Mouse (Mus musculus): Measurements from ENCODE around the gene Epha2. TPM values are rescaled to one million over a fixed set of nuclear protein-coding genes. Genes with fewer than 3 reads are reported as not detected.

Epha2 gene
- polyA plus RNA-seq, 1 experiment = 14.2 TPM

DNA sequence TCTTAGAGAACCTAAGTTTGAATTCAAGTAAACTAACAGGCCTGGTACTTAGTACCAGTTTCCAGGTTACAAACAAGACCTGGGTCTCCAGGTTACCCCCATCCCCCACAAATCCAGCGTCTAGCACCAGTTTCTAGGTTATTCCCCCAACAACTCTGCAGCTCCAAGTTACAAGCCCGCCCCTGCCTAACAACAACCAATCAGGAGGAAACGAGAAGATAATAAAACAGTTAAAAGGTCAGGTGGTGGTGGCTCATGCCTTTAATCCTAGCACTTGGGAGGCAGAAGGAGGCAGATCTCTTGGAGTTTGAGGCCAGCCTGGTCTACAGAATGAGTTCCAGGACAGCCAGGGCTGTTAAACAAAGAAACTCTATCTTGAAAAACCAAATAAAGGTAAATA, 33.8 kb upstream of the Epha2 start:
- whole genome bisulfite sequencing = 73% methylated on average over 3 of the region's 3 CpGs
- H3K4me1 ChIP-seq (ENCODE audit: control insufficient read depth, insufficient read depth, low read length) = peaks cover 3% of the 10 kb centered on the region
- no peak overlapping the region for H3K4me3 ChIP-seq (replicated peaks; ENCODE audit: control insufficient read depth, low read depth, low read length)
- TF ChIP-seq CTCF (IDR thresholded peaks at IDR 0.05; ENCODE audit: control insufficient read depth, insufficient read depth, low read length) = no peak
- TF ChIP-seq POLR2A (IDR thresholded peaks at IDR 0.05; ENCODE audit: borderline replicate concordance, control insufficient read depth, low read depth, low read length) = no peak
- H3K27ac ChIP-seq (ENCODE audit: control insufficient read depth, insufficient read depth, low read depth, low read length, poor library complexity) = no peak overlapping the region

DNA sequence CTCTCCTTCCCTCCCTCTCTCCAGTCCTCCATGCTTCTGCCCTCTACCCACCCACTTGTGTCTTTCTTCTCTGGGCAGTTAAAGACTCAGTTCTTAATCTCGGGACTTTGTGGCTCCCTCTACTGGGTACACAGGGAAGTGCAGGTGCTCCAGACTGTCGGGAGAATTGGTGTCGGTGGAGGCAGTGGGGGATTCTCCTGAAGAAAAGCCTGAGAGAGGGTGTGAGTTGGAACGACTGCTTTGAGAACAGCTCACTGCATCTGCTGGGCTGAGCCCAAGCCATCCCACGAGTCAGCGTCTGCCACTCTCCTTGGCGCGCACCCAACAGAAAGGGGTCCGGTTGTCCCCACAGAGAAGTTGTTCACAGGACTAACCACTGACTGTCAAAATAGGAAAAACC, 33.2 kb upstream of the Epha2 start:
- 28% methylated on average over 9 of the region's 9 CpGs for WGBS
- Histone ChIP-seq H3K4me1 (ENCODE audit: control insufficient read depth, insufficient read depth, low read length) (peaks cover 4% of the 10 kb centered on the region), H3K4me3 (replicated peaks; ENCODE audit: control insufficient read depth, low read depth, low read length) (no peak overlapping the region), H3K27ac (ENCODE audit: control insufficient read depth, insufficient read depth, low read depth, low read length, poor library complexity) (no peak overlapping the region)
- TF ChIP-seq CTCF (IDR thresholded peaks at IDR 0.05; ENCODE audit: control insufficient read depth, insufficient read depth, low read length) = peak; percentile 70
- TF ChIP-seq POLR2A (IDR thresholded peaks at IDR 0.05; ENCODE audit: borderline replicate concordance, control insufficient read depth, low read depth, low read length) = no peak

DNA sequence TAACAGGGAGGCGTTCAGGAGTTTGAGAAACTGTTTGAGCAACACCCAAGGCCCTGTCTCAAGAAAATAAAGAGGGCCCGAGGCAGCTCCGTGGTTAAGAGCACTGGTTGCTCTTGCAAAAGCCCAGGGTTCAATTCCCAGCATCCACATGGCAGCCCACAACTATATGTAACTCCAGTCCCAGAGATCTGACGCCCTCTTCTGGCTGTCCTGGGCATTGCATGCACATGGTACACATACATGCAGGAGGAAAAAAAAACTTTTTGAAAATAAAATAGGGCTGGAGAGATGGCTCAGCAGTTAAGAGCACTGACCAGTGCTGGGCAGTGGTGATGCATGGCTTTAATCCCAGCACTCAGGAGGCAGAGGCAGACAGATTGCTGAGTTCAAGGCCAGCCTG, 32.7 kb upstream of the Epha2 start:
- Histone ChIP-seq H3K27ac (ENCODE audit: control insufficient read depth, insufficient read depth, low read depth, low read length, poor library complexity) (no peak overlapping the region), H3K4me3 (replicated peaks; ENCODE audit: control insufficient read depth, low read depth, low read length) (no peak overlapping the region), H3K4me1 (ENCODE audit: control insufficient read depth, insufficient read depth, low read length) (peaks cover 4% of the 10 kb centered on the region)
- no peak for TF ChIP-seq POLR2A (IDR thresholded peaks at IDR 0.05; ENCODE audit: borderline replicate concordance, control insufficient read depth, low read depth, low read length)
- peak; percentile 13; the same call in 1 of the 2 replicates for TF ChIP-seq CTCF (IDR thresholded peaks at IDR 0.05; ENCODE audit: control insufficient read depth, insufficient read depth, low read length)
- 54% methylated on average over 4 of the region's 4 CpGs for WGBS

DNA sequence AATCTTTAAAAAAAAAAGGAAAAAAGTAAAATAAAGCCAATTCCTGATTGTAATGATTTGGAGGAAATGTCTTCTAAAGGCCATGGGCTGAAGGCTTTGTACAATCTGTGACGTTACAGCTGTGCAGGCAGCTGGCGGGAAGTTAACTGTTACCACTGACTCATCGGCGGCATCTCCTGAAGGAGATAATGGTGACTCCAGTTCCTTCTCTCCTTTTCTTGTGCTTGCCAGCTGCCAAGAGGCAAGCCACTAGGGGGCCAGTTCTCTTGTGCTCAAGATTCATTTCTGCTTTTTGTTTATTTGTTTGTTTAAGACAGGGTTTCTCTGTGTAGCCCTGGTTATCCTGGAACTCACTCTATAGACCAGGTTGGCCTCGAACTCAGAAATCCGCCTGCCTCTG, 32.0 kb upstream of the Epha2 start:
- TF ChIP-seq POLR2A (IDR thresholded peaks at IDR 0.05; ENCODE audit: borderline replicate concordance, control insufficient read depth, low read depth, low read length) = no peak
- TF ChIP-seq CTCF (IDR thresholded peaks at IDR 0.05; ENCODE audit: control insufficient read depth, insufficient read depth, low read length) = no peak

DNA sequence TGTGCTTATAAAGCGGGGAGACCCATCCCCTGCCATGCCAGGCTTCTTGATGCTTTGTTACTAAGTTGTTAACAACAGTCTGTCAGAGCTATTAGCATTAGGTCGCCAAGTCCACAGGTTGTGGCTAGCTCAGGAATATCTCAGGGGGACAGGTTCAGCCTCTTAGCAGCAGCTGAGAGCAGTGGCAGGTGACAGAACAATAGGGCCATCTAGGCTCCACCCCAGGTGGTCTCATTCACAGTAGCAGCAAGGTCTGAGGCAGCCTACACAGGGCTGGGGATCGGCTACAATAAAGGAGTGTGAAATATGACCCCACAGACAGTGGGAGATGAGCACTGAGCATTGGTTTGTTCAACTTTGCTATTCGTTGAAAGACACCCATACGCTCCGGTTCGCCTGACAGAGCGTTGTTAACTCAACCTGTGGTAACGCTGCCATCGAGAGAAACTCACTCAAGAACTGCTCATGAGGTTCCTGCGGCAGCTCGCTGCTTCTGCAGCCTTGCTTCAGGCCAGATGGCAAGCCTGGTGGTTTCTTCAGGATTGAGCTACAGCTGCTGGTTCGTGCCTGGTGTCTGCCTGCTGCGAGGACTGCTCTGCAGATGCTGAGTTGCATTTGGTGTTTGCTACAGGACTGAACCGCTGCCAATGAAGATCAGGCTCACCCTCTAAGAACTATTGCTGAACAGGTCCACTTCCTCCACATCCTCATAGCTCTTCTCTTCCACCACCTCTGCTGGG, 30.7 kb upstream of the Epha2 start:
- no peak overlapping the region for H3K4me3 ChIP-seq (replicated peaks; ENCODE audit: control insufficient read depth, low read depth, low read length)
- no peak overlapping the region for H3K27ac ChIP-seq (ENCODE audit: control insufficient read depth, insufficient read depth, low read depth, low read length, poor library complexity)
- no peak for TF ChIP-seq POLR2A (IDR thresholded peaks at IDR 0.05; ENCODE audit: borderline replicate concordance, control insufficient read depth, low read depth, low read length)
- TF ChIP-seq CTCF (IDR thresholded peaks at IDR 0.05; ENCODE audit: control insufficient read depth, insufficient read depth, low read length) = no peak
- peaks cover 4% of the 10 kb centered on the region for H3K4me1 ChIP-seq (ENCODE audit: control insufficient read depth, insufficient read depth, low read length)
- WGBS = 81% methylated on average over 15 of the region's 15 CpGs

More for the DNA sequence above, 32.0 kb upstream of the Epha2 start:
- WGBS = 42% methylated on average over 6 of the region's 6 CpGs
- H3K4me1 ChIP-seq (ENCODE audit: control insufficient read depth, insufficient read depth, low read length) = peaks cover 4% of the 10 kb centered on the region
- no peak overlapping the region for H3K4me3 ChIP-seq (replicated peaks; ENCODE audit: control insufficient read depth, low read depth, low read length)
- no peak overlapping the region for H3K27ac ChIP-seq (ENCODE audit: control insufficient read depth, insufficient read depth, low read depth, low read length, poor library complexity)

DNA sequence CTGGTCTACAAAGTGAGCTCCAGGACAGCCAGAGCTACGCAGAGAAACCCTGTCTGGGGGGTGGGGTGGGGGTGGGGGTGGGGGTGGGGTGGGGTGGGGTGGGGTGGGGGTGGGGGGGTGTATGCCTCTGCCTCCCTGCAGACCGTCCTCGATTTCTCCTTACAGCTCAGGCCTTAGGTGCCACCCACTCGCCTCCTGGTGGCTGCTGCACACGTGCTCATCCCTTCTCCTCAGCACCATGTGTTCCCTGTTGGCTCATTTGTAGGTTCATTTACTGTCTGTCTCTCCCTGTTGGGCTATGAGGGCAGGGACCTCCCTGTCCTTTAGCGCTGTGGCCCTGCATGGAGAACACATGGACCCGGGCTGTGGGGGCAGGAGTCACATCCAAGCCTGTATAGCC, 29.8 kb upstream of the Epha2 start:
- no peak for TF ChIP-seq POLR2A (IDR thresholded peaks at IDR 0.05; ENCODE audit: borderline replicate concordance, control insufficient read depth, low read depth, low read length)
- TF ChIP-seq CTCF (IDR thresholded peaks at IDR 0.05; ENCODE audit: control insufficient read depth, insufficient read depth, low read length) = no peak
- Histone ChIP-seq H3K4me3 (replicated peaks; ENCODE audit: control insufficient read depth, low read depth, low read length) (no peak overlapping the region), H3K4me1 (ENCODE audit: control insufficient read depth, insufficient read depth, low read length) (peaks cover 4% of the 10 kb centered on the region), H3K27ac (ENCODE audit: control insufficient read depth, insufficient read depth, low read depth, low read length, poor library complexity) (peak overlapping the region; percentile 65)
- WGBS = 76% methylated on average over 7 of the region's 7 CpGs

DNA sequence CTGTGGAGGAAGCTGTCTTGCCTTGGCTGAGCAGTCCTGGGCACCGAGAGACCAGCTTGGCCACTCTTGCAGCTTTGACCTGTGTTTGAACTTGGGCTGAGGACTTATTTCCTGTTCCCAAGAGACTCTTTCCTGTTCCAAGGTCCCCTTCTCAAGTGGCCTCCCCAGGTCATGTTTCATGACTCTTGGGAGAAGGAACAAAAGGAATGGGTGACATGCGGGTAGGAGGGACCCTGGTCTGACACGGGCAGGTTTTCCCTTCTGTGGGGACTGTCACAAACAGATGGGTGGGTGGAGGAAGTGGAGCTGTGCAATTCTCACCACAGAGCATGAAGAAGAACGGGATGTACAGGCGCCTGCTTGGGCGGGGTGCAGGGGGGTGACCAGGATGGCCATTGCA, 29.3 kb upstream of the Epha2 start:
- 12% methylated on average over 6 of the region's 6 CpGs for WGBS
- no peak overlapping the region for H3K4me3 ChIP-seq (replicated peaks; ENCODE audit: control insufficient read depth, low read depth, low read length)
- peaks cover 4% of the 10 kb centered on the region for H3K4me1 ChIP-seq (ENCODE audit: control insufficient read depth, insufficient read depth, low read length)
- peak overlapping the region; percentile 65 for H3K27ac ChIP-seq (ENCODE audit: control insufficient read depth, insufficient read depth, low read depth, low read length, poor library complexity)
- TF ChIP-seq POLR2A (IDR thresholded peaks at IDR 0.05; ENCODE audit: borderline replicate concordance, control insufficient read depth, low read depth, low read length) (no peak), CTCF (IDR thresholded peaks at IDR 0.05; ENCODE audit: control insufficient read depth, insufficient read depth, low read length) (no peak)

DNA sequence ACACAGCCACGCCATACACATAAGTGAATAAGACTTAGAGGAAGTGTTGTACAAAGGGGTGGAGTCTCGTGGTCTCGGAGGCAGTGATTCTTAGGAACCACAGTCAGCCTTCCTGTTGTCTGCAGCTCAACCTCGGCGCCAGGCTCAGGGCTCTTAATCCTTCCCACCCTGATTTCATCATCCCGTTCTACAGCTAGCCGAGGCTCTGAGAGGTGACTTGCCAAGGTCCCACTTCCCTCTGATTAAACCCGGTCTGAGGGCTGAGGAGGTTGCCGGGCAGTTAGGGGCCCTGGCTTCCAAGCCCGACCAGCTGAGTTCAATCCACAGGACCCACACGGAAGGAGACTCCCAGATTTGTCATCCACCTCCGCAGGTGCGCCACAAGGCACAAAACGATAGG, 28.2 kb upstream of the Epha2 start:
- WGBS = 2% methylated on average over 14 of the region's 14 CpGs
- TF ChIP-seq CTCF (IDR thresholded peaks at IDR 0.05; ENCODE audit: control insufficient read depth, insufficient read depth, low read length) (no peak), POLR2A (IDR thresholded peaks at IDR 0.05; ENCODE audit: borderline replicate concordance, control insufficient read depth, low read depth, low read length) (0 out of 2 replicates have a peak, but pooled peaks have one; percentile 42)
- peak overlapping the region; percentile 10 for H3K4me3 ChIP-seq (replicated peaks; ENCODE audit: control insufficient read depth, low read depth, low read length)
- peak overlapping the region; percentile 67 for H3K27ac ChIP-seq (ENCODE audit: control insufficient read depth, insufficient read depth, low read depth, low read length, poor library complexity)
- peaks cover 4% of the 10 kb centered on the region for H3K4me1 ChIP-seq (ENCODE audit: control insufficient read depth, insufficient read depth, low read length)
